In the genomic region with DNA sequence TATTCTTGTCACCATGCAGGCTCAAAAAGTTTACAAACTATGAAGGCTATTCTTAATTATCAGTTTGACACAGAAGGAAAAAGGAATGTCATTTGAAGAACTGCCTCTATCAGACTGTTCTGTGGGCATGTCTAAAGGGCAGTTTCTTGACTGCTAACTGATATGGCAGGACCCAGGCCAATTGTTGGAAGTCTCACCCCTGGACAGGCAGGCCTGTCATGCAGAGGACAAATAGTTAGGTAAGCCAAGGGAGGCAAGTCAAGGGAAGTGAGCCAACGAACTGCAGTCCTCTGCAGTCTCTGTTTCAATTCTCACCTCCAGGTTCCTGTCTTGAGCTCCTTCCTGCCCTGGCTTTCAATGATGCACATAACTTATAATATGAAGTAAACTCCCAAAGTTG, we compare ENCODE assay signal across 29 mouse cellular contexts. TPM values are rescaled to one million over a fixed set of nuclear protein-coding genes. Genes with fewer than 3 reads are reported as not detected.
DNase-seq lines count a peak whose midpoint lies in the region; ATAC-seq and TF ChIP-seq lines count a peak whose summit lies in the region.
"Had no signal": no experiment of that assay in that cellular context is flagged by ENCODE, and none has a peak within 500 bp of the region (broad histone marks: within the 10 kb centered on the region; RNA-seq: fewer than 3 reads in every experiment).

No protein-coding gene starts in this region.

- no peak overlapping the region for H3K27ac ChIP-seq in heart, embryonic 11.5 days (ENCODE audit: low read depth, low read length)
- H3K27ac ChIP-seq in heart, postnatal 0 days (ENCODE audit: low read depth) = peak overlapping the region; percentile 1; the same call in 1 of the 2 replicates
- H3K27ac ChIP-seq in forebrain, embryonic 14.5 days (ENCODE audit: low read depth, low read length) = no peak overlapping the region
- H3K27ac ChIP-seq: embryonic facial prominence, embryonic 12.5 days; hindbrain, embryonic 13.5 days; kidney, postnatal 0 days; limb, embryonic 10.5 days; limb, embryonic 15.5 days; liver, embryonic 15.5 days had no signal

- no peak overlapping the region for H3K4me3 ChIP-seq in heart, embryonic 11.5 days (ENCODE audit: low read depth, low read length)
- no peak overlapping the region for H3K4me3 ChIP-seq in heart, postnatal 0 days (ENCODE audit: low read depth, low read length)
- H3K4me3 ChIP-seq in forebrain, embryonic 14.5 days (ENCODE audit: low read depth, low read length) = no peak overlapping the region
- H3K4me3 ChIP-seq: embryonic facial prominence, embryonic 12.5 days; hindbrain, embryonic 13.5 days; limb, embryonic 10.5 days; limb, embryonic 15.5 days; liver, embryonic 15.5 days had no signal

- WGBS in heart, embryonic 11.5 days (ENCODE audit: insufficient replicate concordance) = 72% methylated on average over 1 of the region's 1 CpGs
- WGBS in heart, postnatal 0 days = 27% methylated on average over 1 of the region's 1 CpGs
- WGBS in forebrain, embryonic 14.5 days = 88% methylated on average over 1 of the region's 1 CpGs

- no peaks in the 10 kb centered on the region for H3K27me3 ChIP-seq in heart, embryonic 11.5 days (ENCODE audit: control insufficient read depth, insufficient read depth, low read length)
- H3K27me3 ChIP-seq in heart, postnatal 0 days (ENCODE audit: control insufficient read depth, insufficient read depth, low read length) = no peaks in the 10 kb centered on the region
- H3K27me3 ChIP-seq in forebrain, embryonic 14.5 days (replicated peaks; ENCODE audit: control insufficient read depth, insufficient read depth, low read length) = no peaks in the 10 kb centered on the region
- H3K27me3 ChIP-seq: embryonic facial prominence, embryonic 12.5 days; hindbrain, embryonic 13.5 days; limb, embryonic 15.5 days; liver, embryonic 15.5 days; Patski had no signal

- TF ChIP-seq CTCF in heart, postnatal 0 days (IDR thresholded peaks at IDR 0.05; ENCODE audit: low read depth) = no peak

- no peaks in the 10 kb centered on the region for H3K4me1 ChIP-seq in heart, embryonic 11.5 days (ENCODE audit: control insufficient read depth, insufficient read depth, low read length)
- H3K4me1 ChIP-seq in heart, postnatal 0 days (ENCODE audit: control insufficient read depth, insufficient read depth) = no peaks in the 10 kb centered on the region; the same call in 1 of the 2 replicates
- no peaks in the 10 kb centered on the region for H3K4me1 ChIP-seq in forebrain, embryonic 14.5 days (ENCODE audit: control insufficient read depth, insufficient read depth, low read length)
- H3K4me1 ChIP-seq: embryonic facial prominence, embryonic 12.5 days; hindbrain, embryonic 13.5 days; limb, embryonic 10.5 days; limb, embryonic 15.5 days; liver, embryonic 15.5 days had no signal

- H3K4me2 ChIP-seq in heart, embryonic 11.5 days = no peak overlapping the region
- H3K4me2 ChIP-seq in heart, postnatal 0 days (ENCODE audit: low read depth, low read length) = no peak overlapping the region
- no peak overlapping the region for H3K4me2 ChIP-seq in forebrain, embryonic 14.5 days (ENCODE audit: low read length)
- H3K4me2 ChIP-seq: embryonic facial prominence, embryonic 12.5 days; hindbrain, embryonic 13.5 days; limb, embryonic 15.5 days; liver, embryonic 15.5 days; lung, embryonic 14.5 days; midbrain, embryonic 11.5 days had no signal

- H3K9me3 ChIP-seq in heart, embryonic 11.5 days (replicated peaks; ENCODE audit: control insufficient read depth, low read length) = no peaks in the 10 kb centered on the region
- H3K9me3 ChIP-seq in heart, postnatal 0 days (replicated peaks; ENCODE audit: control insufficient read depth, low read length) = no peaks in the 10 kb centered on the region
- no peaks in the 10 kb centered on the region for H3K9me3 ChIP-seq in forebrain, embryonic 14.5 days (replicated peaks; ENCODE audit: control insufficient read depth, low read length)
- H3K9me3 ChIP-seq: embryonic facial prominence, embryonic 12.5 days; hindbrain, embryonic 13.5 days; limb, embryonic 10.5 days; limb, embryonic 15.5 days; liver, embryonic 15.5 days had no signal

- ATAC-seq in heart, embryonic 11.5 days (replicated peaks; ENCODE audit: insufficient number of reproducible peaks, low FRiP score, low TSS enrichment) = no peak
- ATAC-seq in heart, postnatal 0 days (ENCODE audit: insufficient read depth, low read depth) = no peak; the same call in 1 of the 2 replicates
- peak; percentile 67 for ATAC-seq in megakaryocyte-erythroid progenitor cell, adult 5-6 weeks (replicated peaks; ENCODE audit: low FRiP score, low TSS enrichment, poor library complexity, severe bottlenecking)
- ATAC-seq in forebrain, embryonic 14.5 days = no peak
- ATAC-seq: forebrain, embryonic 16.5 days; intestine, embryonic 16.5 days; midbrain, embryonic 16.5 days; Patski had no signal

- TF ChIP-seq EP300 in heart, postnatal 0 days (IDR thresholded peaks at IDR 0.05; ENCODE audit: low read depth) = no peak

- DNase-seq in gastrocnemius, postnatal 14 days = peak; percentile 7
- DNase-seq in gastrocnemius, postnatal 10 days = no peak
- peak; percentile 2 to 15 for DNase-seq in heart, adult 9 months (ENCODE audit: low spot score in 2 of 2)
- no peak for DNase-seq in heart, postnatal 0 days (ENCODE audit: low spot score)
- no peak for DNase-seq in forebrain, embryonic 14.5 days (ENCODE audit: low spot score)
- DNase-seq: adrenal gland, postnatal 10 days; cerebellum, adult 11-12 months; cerebellum, adult 9-11 months; embryo, embryonic 11 days; kidney, adult 8-10 months; kidney, postnatal 4 days; layer of hippocampus, postnatal 36 days; lung, embryonic 14.5 days; lung, postnatal 14 days; right cerebral cortex, adult 18-20 months; thymus, postnatal 4 days had no signal

- no peak overlapping the region for H3K9ac ChIP-seq in heart, embryonic 11.5 days (ENCODE audit: low read depth, low read length)
- no peak overlapping the region for H3K9ac ChIP-seq in heart, postnatal 0 days (replicated peaks; ENCODE audit: low read depth, low read length)
- no peak overlapping the region for H3K9ac ChIP-seq in forebrain, embryonic 14.5 days (ENCODE audit: low read length)
- H3K9ac ChIP-seq: embryonic facial prominence, embryonic 12.5 days; hindbrain, embryonic 13.5 days; limb, embryonic 15.5 days; liver, embryonic 15.5 days; lung, embryonic 14.5 days had no signal

- intact Hi-C loops in gastrocnemius, postnatal 14 days (cut with DNase I; ENCODE audit: low total_unique reads) = no loop called here

- 0 out of 2 replicates have a peak, but pooled peaks cover 4% of the 10 kb centered on the region for H3K36me3 ChIP-seq in heart, embryonic 11.5 days (ENCODE audit: control insufficient read depth, insufficient read depth, low read length)
- H3K36me3 ChIP-seq in heart, postnatal 0 days (replicated peaks; ENCODE audit: control insufficient read depth, insufficient read depth, low read length) = peaks cover 19% of the 10 kb centered on the region
- peaks cover 14% of the 10 kb centered on the region; the same call in 1 of the 2 replicates for H3K36me3 ChIP-seq in forebrain, embryonic 14.5 days (ENCODE audit: control insufficient read depth, insufficient read depth, low read length)

RNA-seq across cellular contexts. Expression of a gene that starts 29.1 kb away (rescaled TPM):
- 10 to 100 TPM; 11.8 to 12.3 TPM for total RNA-seq in gastrocnemius, postnatal 14 days (2021)
- 10 to 100 TPM; 15.7 to 17.8 TPM for total RNA-seq in gastrocnemius, postnatal 10 days (2021)
- 18.5 and 27.8 TPM in 2 replicates for polyA plus RNA-seq in heart, embryonic 11.5 days (2014; fragmentation: Nextera tagmentation; extraction: Ambion mirVana)
- total RNA-seq in heart, postnatal 0 days (2014; rRNA removed; ENCODE audit: low replicate concordance) = 12.5 and 17.4 TPM in 2 replicates
- polyA plus RNA-seq in heart, postnatal 0 days (2015; fragmentation: Nextera tagmentation; extraction: Ambion mirVana) = 6.5 and 8.2 TPM in 2 replicates
- 37.0 and 58.2 TPM in 2 replicates for total RNA-seq in megakaryocyte-erythroid progenitor cell, adult 5-6 weeks (2014; fragmentation: Nextera tagmentation)
- total RNA-seq in megakaryocyte-erythroid progenitor cell, adult 5-6 weeks (2017) = 93.6 and 138 TPM in 2 replicates
- polyA plus RNA-seq in forebrain, embryonic 14.5 days (2014; fragmentation: Nextera tagmentation; extraction: Ambion mirVana) = 15.9 and 22.9 TPM in 2 replicates

Comparison
In these comparisons a context has a peak if more than half of its experiments do, and no peak if none do; other contexts are left out.
1. DNase-seq: peak in gastrocnemius, postnatal 14 days (single experiment) and heart, adult 9 months (2 of 2); none in gastrocnemius, postnatal 10 days (single experiment), heart, postnatal 0 days (single experiment) and forebrain, embryonic 14.5 days (single experiment).